Mouse (Mus musculus) ES-Bruce4 (cell line): ENCODE results near the gene Hoxc11. TPM values are rescaled to one million over a fixed set of nuclear protein-coding genes. Genes with fewer than 3 reads are reported as not detected.

Experiments
- H3K27ac ChIP-seq: 2 replicates; pipeline ENCODE4 v1.5.1; 2012; ENCODE audit warnings: low read length, inconsistent platforms; ENCODE audit not compliant: insufficient read depth
- H3K27me3 ChIP-seq: 2 replicates; pipeline ENCODE4 v1.6.1; 2012; ENCODE audit warnings: mild to moderate bottlenecking, low read length, inconsistent platforms; ENCODE audit not compliant: control insufficient read depth, poor library complexity, insufficient read depth, severe bottlenecking
- H3K36me3 ChIP-seq: 2 replicates; pipeline ENCODE4 v1.6.1; 2012; ENCODE audit warnings: inconsistent platforms, mild to moderate bottlenecking, low read length, moderate library complexity; ENCODE audit not compliant: control insufficient read depth, poor library complexity, insufficient read depth, severe bottlenecking
- H3K4me1 ChIP-seq: one replicate; pipeline ENCODE4 v1.8.1; 2011; ENCODE audit warnings: low read length; ENCODE audit not compliant: control insufficient read depth, insufficient read depth
- H3K4me3 ChIP-seq: 2 replicates; pipeline ENCODE4 v1.5.1; 2011; ENCODE audit warnings: low read depth, mild to moderate bottlenecking, low read length
- H3K9ac ChIP-seq: 2 replicates; pipeline ENCODE4 v1.6.1; 2012; ENCODE audit warnings: low read depth, mild to moderate bottlenecking, inconsistent platforms; ENCODE audit not compliant: poor library complexity, severe bottlenecking
- H3K9me3 ChIP-seq: replicated peaks from 2 replicates; pipeline ENCODE4 v1.6.1; 2012; ENCODE audit warnings: mild to moderate bottlenecking, low read length, inconsistent platforms; ENCODE audit not compliant: control insufficient read depth, poor library complexity, insufficient read depth, severe bottlenecking
- CTCF ChIP-seq: IDR thresholded peaks from one replicate; pipeline ENCODE4 v1.8.1; 2011; ENCODE audit warnings: low read depth, low read length
- EP300 ChIP-seq: IDR thresholded peaks from 2 replicates; pipeline ENCODE4 v1.6.1; 2011; ENCODE audit warnings: low read depth, low read length; ENCODE audit not compliant: insufficient read depth
- POLR2A ChIP-seq: IDR thresholded peaks from one replicate; pipeline ENCODE4 v1.8.1; 2011; ENCODE audit warnings: low read length; ENCODE audit not compliant: insufficient read depth
- polyA plus RNA-seq: library from polyadenylated mRNA; stranded (reverse); fragments of >200 nt; gene quantifications from 2 replicates; pipeline ENCODE4 v1.2.4, GENCODE M21; 2011; ENCODE audit warnings: low read depth; ENCODE audit not compliant: missing spikeins, insufficient read depth, insufficient read length

The Hoxc11 gene
- polyA plus RNA-seq, 1 experiment = not detected

DNA sequence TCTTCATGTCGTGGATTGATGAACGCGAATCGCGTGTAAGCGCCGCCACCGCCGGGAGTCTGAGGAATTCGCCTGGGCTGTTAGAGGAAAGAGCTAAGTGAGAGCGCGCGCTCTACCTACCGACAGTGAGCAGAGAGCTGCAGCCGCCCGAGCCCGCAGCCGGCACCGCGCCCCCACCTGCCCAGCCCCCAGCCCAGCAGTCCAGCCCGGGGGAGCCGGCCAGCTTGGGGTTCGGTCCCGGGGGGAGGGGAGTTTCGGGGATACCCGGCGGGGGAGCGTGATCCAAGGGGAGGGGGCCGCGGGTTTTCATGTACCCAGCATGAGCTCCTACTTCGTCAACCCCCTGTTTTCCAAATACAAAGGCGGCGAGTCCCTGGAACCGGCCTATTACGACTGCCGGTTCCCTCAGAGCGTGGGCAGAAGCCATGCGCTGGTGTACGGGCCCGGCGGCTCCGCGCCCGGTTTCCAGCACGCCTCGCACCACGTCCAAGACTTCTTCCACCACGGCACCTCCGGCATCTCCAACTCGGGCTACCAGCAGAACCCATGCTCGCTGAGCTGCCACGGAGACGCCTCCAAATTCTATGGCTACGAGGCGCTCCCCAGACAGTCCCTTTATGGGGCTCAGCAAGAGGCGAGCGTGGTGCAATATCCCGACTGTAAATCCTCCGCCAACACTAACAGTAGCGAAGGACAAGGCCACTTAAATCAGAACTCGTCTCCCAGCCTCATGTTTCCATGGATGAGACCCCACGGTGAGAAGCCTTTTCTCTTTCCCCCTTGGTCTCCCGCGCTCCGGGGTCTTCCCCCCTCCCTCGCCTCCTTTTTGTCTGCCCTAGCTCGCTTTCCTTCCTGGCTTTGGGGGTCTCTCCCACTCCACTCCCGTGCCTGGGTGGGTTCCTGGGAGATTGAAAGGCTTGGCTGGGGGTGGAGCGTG is 36.5 kb downstream of the Hoxc11 start, which contains the start of gene Hoxc8:
TSS of gene Hoxc8 (plus strand) at position 147 of the 937 bp plus-strand sequence.
- Histone ChIP-seq H3K4me1 (no peaks in the 10 kb centered on the region), H3K4me3 (peak within 1 kb of the TSS; percentile 32), H3K9me3 (no peaks in the 10 kb centered on the region), H3K9ac (peak within 1 kb of the TSS; percentile 19; the same call in 1 of the 2 replicates), H3K27me3 (peaks cover 56% of the 10 kb centered on the region), H3K36me3 (no peaks in the 10 kb centered on the region), H3K27ac (no peak within 1 kb of the TSS)
- TF ChIP-seq CTCF (no peak), POLR2A (no peak), EP300 (no peak)

DNA sequence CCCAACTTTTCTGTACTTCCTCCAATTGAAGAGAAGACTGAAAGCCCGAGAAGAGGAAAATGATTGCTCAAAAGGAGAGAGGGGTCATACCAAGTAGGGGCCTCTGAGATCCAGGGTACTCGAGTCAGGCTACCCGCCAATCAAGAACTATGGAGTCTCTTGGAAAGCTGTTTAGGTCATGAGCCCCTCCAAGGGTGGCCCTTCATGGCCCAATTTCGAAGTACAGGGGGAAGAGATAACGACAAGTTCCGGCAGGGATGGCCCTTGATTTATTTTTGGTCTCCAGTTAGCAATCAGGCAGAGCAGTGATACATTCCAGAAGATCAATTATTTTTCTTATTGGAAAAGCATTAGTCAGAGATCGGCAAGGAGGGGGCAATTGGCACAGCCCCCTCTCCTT is 37.6 kb downstream of the Hoxc11 start:
- Histone ChIP-seq H3K9ac (no peak overlapping the region), H3K4me3 (no peak overlapping the region)

DNA sequence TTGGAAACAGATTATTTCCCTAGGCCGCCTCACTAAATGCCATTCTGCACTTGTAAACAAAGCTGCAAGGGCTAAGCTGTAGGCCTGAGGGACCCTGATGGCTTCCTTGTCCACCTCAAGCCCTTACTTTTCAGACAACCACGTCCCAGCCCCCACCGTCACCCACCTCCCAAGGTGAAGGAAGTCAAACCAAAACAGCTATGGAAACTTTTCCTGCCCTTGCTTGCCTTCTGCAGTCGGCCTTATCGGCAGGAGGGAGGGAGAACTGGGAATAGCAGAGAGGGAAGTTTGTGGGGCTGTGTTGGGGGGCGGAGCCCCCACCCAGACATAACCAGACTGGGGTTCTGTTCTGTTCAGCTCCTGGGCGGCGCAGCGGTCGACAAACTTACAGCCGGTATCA is 38.0 kb downstream of the Hoxc11 start:
- Histone ChIP-seq H3K4me3 (no peak overlapping the region), H3K27me3 (peaks cover 62% of the 10 kb centered on the region), H3K36me3 (no peaks in the 10 kb centered on the region), H3K9ac (no peak overlapping the region), H3K27ac (no peak overlapping the region), H3K9me3 (no peaks in the 10 kb centered on the region), H3K4me1 (no peaks in the 10 kb centered on the region)
- no peak for TF ChIP-seq POLR2A

More for the DNA sequence above, 37.6 kb downstream of the Hoxc11 start:
- TF ChIP-seq CTCF (no peak), EP300 (no peak), POLR2A (no peak)
- Histone ChIP-seq H3K27ac (no peak overlapping the region), H3K36me3 (no peaks in the 10 kb centered on the region), H3K4me1 (no peaks in the 10 kb centered on the region), H3K27me3 (peaks cover 61% of the 10 kb centered on the region), H3K9me3 (no peaks in the 10 kb centered on the region)

DNA sequence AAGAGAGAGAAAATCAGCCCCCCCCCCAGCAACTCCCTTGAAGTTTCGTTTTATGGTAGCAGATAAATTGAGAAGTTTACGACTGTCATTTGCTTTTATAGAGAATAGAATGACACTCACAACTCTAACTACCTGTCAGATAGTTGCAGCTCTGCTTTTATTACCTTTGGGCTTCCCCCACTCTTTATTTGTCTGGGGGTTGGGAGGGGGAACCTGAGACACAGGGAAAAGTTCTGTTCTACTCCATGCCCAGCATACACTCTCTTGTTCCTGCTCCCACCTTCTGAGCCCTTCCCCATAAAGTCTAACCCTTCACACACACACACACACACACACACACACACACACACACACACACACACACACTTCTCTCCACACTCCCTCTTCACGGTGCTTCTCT is 38.6 kb downstream of the Hoxc11 start:
- Histone ChIP-seq H3K36me3 (no peaks in the 10 kb centered on the region), H3K27ac (no peak overlapping the region), H3K4me3 (no peak overlapping the region), H3K4me1 (no peaks in the 10 kb centered on the region), H3K9ac (no peak overlapping the region), H3K27me3 (peaks cover 68% of the 10 kb centered on the region), H3K9me3 (no peaks in the 10 kb centered on the region)
- no peak for TF ChIP-seq CTCF

DNA sequence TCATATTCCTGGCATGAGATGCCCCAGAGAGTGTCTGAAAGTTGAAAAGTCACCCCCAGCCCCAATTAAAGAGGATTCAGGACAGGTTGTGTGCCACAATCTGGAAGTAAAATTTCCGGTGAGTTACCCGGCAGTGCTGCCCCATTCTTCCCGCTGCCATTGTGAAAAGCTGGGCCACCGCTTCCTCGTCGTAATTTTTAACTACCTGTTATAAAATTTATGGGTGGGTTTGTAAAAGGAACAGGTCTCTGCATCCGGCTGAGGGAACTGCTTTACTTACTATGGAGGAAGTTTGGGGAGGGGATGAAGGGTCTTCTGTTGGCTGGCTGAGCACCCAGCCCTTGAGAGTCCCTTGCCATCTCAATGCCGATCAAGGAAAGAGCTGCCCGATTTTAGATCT is 42.3 kb downstream of the Hoxc11 start:
- H3K9ac ChIP-seq = no peak overlapping the region
- peaks cover 57% of the 10 kb centered on the region for H3K27me3 ChIP-seq

DNA sequence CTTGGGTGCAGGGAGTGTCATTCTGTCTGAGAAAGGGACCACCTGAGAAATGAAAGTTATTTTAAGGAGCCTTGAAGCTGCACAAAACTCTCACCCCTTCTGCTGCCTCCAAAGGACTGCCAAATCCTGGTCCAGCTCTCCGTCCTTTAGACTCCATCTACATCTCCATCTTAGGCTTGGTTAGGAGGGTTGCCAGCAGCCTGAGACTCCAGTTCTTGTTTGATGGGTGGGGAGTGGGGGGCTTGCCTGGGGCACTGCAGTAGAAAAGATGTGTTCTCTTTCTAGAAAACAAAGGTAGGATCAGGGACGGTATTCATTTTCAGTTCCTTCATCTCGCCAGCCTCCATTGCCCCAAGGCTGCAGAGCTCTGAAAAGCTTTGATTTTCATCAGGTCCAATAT is 43.2 kb downstream of the Hoxc11 start:
- Histone ChIP-seq H3K27ac (no peak overlapping the region), H3K27me3 (peaks cover 58% of the 10 kb centered on the region), H3K4me3 (no peak overlapping the region), H3K9ac (no peak overlapping the region), H3K9me3 (no peaks in the 10 kb centered on the region), H3K36me3 (no peaks in the 10 kb centered on the region), H3K4me1 (no peaks in the 10 kb centered on the region)
- no peak for TF ChIP-seq POLR2A
- TF ChIP-seq CTCF = no peak
- TF ChIP-seq EP300 = no peak

More for the DNA sequence above, 42.3 kb downstream of the Hoxc11 start:
- Histone ChIP-seq H3K9me3 (no peaks in the 10 kb centered on the region), H3K4me1 (no peaks in the 10 kb centered on the region), H3K36me3 (no peaks in the 10 kb centered on the region), H3K27ac (no peak overlapping the region), H3K4me3 (no peak overlapping the region)
- TF ChIP-seq EP300 = no peak
- no peak for TF ChIP-seq POLR2A
- no peak for TF ChIP-seq CTCF
